Mouse (Mus musculus) layer of hippocampus, adult 2 months (tissue): ENCODE results near the gene Tmem9. TPM values are rescaled to one million over a fixed set of nuclear protein-coding genes. Genes with fewer than 3 reads are reported as not detected.
A peak's percentile ranks its signal among the peaks of the same experiment; 100 is the strongest.

ENCODE experiments used
- DNase-seq, 2 experiments: peaks; one replicate each; pipeline ENCODE4 v3.0.0; 2022; ENCODE audit warnings: low spot score in 2 of 2
- H3K27ac ChIP-seq: fragments of 200-600 bp; 2 replicates; pipeline ENCODE4 v1.8.1; 2022
- H3K4me3 ChIP-seq: fragments of 200-600 bp; 2 replicates; pipeline ENCODE4 v1.8.1; 2022; ENCODE audit warnings: mild to moderate bottlenecking
- CTCF ChIP-seq: fragments of 200-600 bp; conservative IDR thresholded peaks from 2 replicates; pipeline ENCODE4 v1.8.1; 2022; ENCODE audit warnings: antibody characterized with exemption, mild to moderate bottlenecking, moderate library complexity
- total RNA-seq, 2 experiments: library from RNA; stranded (reverse); gene quantifications; 2 replicates each; pipeline ENCODE4 v1.2.3; 2021

Gene Tmem9
- total RNA-seq, 2 experiments from 2014 or later, result 69.5 to 85.7 TPM

DNA sequence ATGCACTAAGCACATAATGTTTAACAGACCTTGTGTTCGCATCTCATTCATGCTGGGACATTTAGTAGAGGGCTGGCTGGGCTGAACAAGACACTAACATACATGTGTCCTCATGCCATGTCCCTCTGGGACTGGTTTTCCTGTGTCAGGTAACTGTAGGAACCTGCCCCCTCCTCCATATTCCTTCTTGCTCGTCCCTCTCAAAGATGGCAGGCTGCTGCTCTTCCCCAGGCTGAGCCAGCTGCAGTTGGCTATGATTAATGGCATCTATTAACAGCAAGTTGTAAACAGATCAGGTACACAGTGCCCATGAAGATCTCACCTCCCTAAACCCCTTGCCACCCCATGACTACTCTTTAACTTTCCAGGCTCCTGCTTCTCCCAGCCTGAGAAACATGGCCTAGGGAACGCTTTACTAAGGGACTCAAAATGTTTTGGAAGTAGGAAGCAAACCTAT lies 1.6 kb upstream of the Tmem9 start, which contains the start of gene Igfn1:
Gene Igfn1, minus strand, starts transcription at position 51 of the 457 bp plus-strand sequence.
- no peak within 1 kb of the TSS for H3K4me3 ChIP-seq
- DNase-seq, result no peak
- no peak within 1 kb of the TSS for H3K27ac ChIP-seq
- TF ChIP-seq CTCF, result no peak

DNA sequence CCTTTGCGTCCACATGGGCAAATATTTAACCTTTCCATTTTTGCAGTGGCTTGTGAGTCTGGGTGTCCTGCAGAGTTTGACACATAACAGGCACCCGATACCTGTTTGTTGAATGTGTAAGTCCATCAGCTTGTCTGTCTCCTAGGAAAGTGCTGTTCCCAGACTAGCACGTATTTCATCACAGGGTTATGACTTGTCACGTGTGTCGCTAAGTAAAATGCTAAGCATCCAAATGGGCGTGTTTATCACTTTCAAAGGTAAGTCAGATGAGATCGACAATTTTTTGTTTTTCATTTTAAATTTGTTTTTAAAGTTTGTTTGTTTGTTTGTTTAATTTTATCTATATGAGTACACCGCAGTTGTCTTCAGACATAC lies 196 bp downstream of the Tmem9 start:
- DNase-seq, result no peak
- H3K27ac ChIP-seq, result no peak overlapping the region
- H3K4me3 ChIP-seq, result peak overlapping the region; percentile 55
- peak; percentile 4; the same call in 1 of the 2 replicates for TF ChIP-seq CTCF

DNA sequence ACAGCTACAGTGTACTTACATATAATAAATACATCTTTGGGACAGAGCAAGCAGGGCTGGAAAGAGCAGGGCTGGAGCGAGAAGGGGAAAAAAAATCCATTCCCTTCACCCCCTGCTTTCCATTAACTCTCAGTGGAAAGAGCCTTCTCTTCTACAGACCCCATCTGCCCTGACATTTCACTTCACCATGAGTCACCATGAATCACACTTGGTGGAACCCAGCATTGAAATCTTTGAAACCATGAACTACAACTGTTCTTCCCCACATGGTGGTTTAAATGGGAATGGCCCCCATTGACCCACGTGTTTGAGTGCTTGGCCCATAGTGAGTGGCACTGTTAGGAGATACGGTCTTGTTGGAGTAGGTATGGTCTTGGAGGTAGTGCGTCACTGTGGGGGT lies 2.3 kb downstream of the Tmem9 start:
- DNase-seq, result no peak
- H3K4me3 ChIP-seq, result no peak overlapping the region
- H3K27ac ChIP-seq, result no peak overlapping the region
- no peak for TF ChIP-seq CTCF

DNA sequence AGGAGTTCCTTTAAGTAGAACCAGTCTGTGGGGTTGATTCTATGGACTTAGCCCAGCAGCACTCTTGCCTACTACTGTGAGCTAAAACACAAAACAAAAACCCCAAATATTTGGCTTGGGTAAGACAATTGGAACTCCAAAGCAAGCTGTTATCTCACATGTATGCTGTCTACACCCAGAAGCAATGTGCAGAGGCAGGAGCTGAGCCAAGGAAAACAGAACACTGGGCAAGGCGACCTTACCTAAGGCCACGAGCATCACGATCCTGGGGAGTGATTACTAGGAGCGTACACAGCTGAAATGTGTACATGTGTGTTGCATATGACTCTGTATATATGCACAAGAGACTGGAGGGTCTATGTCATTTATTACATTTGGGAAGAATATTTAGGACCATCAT lies 5.6 kb downstream of the Tmem9 start:
- Histone ChIP-seq H3K27ac (no peak overlapping the region), H3K4me3 (no peak overlapping the region)
- no peak for DNase-seq
- no peak for TF ChIP-seq CTCF

DNA sequence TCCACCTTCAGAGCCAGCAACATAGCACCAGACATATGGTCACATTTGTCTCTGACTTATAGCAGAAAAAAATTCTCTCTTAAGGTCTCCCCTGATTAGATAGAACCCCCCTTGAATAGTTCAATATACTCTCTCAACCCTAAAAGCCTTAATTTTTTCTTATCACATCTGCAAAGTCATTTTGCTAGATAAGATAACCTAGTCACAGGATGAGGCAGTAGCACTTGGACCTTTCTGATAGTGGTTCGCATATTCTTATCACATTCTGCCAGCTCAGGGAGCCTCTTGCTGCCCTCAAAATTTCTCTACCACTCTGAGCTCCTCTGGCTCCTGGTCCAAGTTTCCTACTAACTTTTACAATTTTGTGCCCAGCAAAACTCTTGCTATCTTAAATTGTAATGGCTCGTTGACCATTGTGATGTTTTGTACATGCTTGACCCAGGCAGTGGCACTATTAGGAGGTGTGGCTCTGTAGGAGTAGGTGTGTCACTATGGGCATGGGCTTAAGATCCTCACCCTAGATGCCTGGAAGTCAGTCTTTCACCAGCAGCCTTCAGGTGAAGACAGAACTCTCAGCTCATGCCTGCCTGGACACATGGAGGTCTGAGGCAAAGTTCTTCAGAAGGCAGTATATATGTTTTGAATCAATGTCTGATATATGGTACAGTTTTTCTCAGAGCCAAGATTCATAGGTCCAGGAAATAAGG lies 7.0 kb downstream of the Tmem9 start:
- no peak for TF ChIP-seq CTCF
- DNase-seq, result no peak
- H3K4me3 ChIP-seq, result no peak overlapping the region
- no peak overlapping the region for H3K27ac ChIP-seq

DNA sequence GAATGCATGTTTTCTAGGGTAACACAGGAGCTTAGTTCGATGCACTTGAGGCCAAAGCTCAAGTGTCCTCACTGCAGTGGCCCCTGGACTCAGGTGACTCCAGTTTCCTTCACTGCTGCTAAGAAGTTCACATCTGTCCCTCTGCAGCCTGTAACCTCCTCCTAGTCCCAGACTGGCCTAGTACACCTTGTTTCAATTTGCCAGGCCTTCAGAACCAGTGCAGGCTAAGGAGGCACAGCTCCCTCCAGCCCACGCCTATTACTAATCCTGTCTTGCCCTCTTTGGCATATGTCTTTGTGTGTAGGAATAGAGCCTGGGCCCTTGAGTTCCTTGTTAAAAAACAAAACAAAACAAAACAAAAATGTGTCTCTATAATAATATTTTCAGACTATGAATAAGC lies 9.4 kb downstream of the Tmem9 start:
- H3K27ac ChIP-seq, result peak overlapping the region; percentile 73
- DNase-seq, result no peak
- peak overlapping the region; percentile 93 for H3K4me3 ChIP-seq
- TF ChIP-seq CTCF, result no peak

DNA sequence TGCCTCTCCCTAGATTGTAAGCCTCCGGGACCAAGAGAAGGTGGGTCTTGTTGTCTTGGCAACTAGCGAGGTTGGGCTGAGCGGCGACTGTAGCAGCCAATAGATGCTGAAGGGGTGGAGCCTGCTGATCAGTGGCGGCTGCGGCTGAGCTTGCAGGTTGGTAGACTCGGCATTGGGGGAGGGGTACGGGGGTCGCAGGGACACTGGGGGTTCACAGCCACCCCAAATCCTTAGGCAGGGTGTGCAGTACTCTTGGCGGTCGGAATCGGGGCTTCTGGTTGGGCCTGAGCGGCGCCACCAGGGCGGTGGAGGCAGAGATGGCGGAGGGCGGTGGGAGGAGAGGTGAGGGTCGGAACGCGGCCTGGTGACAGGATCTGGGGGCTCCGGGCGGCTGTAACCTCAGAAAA lies 10.0 kb downstream of the Tmem9 start:
- peak; percentile 94 to 96 for DNase-seq
- Histone ChIP-seq H3K27ac (peak overlapping the region; percentile 95), H3K4me3 (peak overlapping the region; percentile 93)
- TF ChIP-seq CTCF, result 0 out of 2 replicates have a peak, but pooled peaks have one; percentile 4

DNA sequence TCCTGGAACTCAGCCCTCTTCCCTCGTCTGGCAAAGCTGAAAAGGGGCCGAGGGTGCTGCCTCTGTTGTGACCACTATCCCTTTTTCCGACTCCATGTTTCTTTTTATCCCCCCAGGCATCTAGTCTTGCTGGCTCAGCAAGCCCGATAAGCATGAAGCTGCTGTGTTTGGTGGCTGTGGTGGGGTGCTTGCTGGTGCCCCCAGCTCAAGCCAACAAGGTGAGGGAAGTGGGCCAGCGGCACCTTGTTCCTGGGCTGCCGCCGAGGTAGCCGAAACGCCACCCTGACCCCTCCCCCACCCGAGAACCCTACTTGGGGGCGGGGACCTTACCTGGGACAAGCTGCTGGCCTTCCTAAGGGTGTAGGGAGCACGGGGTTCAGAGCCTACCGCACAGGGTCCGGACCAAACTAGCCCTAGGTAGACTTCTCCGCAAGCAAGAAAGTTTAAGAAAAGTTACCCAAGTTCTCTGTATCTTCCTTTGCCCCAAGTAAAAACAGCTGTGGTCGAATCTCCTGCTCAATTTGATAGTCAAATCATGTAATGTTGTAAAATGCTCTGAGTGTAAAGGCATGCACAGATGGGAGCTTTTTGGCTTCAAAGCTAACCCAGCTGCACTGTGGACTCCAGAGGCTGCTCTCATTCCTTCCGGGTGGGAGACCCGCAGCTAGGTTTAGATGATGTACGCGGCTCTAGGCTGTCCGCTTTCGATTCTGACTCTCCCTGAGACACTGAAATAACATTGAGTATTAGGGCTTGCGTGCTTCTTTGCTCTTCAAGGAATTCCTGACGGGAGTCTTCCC lies 10.6 kb downstream of the Tmem9 start:
- H3K27ac ChIP-seq, result peak overlapping the region; percentile 95
- H3K4me3 ChIP-seq, result peak overlapping the region; percentile 93
- peak in 1 of 2 experiments; percentile 9 for DNase-seq
- TF ChIP-seq CTCF, result no peak

DNA sequence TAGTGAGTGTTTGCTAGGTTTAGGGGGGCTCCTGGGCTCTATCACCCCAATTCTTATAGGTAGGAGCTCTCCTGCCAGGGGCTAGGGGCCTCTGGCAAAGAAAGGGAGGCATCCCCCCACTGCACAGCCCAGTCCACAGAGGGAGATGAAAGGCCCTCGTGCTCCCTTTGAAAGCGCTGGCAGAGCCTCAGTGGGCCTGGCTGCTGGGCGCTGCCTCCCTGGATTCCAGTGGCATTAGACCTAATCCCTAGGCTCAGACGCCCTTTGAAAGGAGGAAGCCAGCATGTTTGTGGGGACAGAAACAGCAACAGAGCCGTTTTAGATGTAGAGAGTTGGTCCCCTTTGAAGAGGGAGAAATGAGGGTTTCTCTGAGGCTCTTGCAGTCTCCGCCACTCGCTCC lies 22.3 kb downstream of the Tmem9 start:
- TF ChIP-seq CTCF, result no peak
- Histone ChIP-seq H3K4me3 (no peak overlapping the region), H3K27ac (no peak overlapping the region)
- no peak for DNase-seq

DNA sequence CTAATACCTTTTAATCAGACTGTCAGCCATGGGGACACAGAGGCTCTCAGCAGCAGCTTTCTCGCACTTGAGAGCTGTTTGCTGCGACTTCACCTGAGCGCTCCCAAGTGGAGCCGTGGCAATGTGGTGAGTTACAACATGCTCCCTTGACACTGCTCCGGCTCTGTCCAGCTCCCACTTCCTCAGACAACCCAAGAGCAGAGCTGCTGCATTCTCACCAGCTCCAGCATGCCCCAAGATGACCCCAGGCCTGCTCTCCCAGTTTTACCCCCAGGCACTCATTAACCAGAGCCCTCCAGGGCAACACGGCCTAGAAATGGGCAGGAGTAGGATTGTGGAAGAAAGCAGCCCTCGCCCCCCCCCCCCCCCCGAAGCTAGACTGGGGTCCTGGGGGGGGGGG lies 23.7 kb downstream of the Tmem9 start:
- no peak for DNase-seq
- Histone ChIP-seq H3K27ac (no peak overlapping the region), H3K4me3 (no peak overlapping the region)
- no peak for TF ChIP-seq CTCF

DNA sequence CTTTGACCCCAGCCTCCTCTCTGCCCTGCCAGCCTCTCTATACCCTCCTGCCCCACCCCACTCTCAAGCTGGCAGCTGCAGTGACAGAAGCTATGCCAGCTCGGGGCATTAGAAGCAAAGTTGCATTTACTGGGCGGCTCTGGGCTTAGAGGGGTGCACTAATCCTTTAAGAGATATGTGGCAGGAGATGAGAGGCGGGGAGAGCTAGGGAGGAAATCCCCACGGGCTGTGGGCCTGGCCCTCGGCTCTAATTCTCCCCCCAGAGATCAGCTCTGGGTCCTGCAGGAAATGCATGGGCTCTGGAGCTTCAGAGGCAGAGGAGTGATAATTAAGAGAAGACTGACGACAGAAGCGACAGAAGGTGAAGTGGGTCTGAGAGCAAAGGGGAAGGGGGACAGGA lies 25.0 kb downstream of the Tmem9 start:
- Histone ChIP-seq H3K27ac (no peak overlapping the region), H3K4me3 (no peak overlapping the region)
- no peak for TF ChIP-seq CTCF
- DNase-seq, result no peak

DNA sequence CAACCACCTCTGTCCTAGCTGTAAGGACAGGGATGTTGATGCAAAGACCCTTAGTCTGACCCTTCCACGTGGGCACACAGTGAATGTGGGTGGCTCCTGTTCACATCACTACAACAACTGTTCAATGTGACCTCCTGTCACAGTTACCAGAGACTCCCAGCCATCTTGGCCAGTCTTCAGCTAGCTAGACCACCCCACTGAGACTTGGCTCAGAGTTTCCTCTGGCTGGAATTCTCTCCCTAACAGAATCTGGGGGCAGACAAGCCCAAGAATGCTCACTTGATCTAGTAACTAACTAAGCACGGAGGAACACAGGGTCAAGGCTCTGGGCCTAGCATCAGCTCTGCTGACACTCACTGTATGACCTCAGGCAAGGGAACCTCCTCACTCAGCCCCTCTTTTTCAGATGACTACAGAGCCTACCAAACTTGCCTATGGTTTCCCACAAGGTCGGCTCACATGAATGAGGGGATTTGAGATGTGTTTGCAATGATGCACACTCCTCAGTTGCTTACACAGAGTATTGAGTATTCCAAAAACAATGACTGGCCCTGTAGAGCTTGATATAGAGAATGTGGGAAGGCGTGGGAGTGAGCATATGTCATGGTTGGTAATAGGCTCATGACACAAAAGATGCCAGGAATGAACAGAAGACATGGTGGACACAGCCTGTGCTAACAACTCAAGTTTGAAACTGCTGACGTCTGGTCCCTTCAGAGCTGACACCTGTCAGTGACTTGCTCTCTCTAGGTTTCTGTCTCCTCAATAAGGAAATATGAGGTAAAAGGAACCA lies 31.0 kb downstream of the Tmem9 start:
- no peak for TF ChIP-seq CTCF
- Histone ChIP-seq H3K4me3 (no peak overlapping the region), H3K27ac (no peak overlapping the region)
- DNase-seq, result peak in 1 of 2 experiments; percentile 48

DNA sequence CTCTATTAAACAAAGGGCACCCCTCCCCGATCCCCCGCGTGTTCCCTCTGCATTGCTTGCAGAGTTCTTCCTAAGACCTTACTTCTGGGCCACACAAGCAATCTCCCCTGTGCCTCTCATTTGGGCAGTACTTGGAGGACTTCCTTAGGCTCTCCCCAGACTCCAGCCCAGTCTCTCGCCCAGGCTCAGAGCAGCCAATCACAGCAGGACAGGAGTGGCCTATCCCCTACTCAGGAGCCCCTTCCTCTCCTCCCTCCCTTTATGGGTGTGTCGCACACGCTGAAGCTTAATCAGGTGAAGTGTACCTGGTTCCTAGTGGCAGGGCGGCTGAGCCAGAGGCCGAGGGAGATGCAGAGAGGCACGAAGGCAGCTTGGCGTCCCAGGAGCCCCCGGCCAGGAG lies 32.5 kb downstream of the Tmem9 start:
- Histone ChIP-seq H3K4me3 (no peak overlapping the region), H3K27ac (no peak overlapping the region)
- TF ChIP-seq CTCF, result no peak
- DNase-seq, result no peak
